Mouse (Mus musculus) kidney, embryonic 15.5 days (tissue): Measurements from ENCODE around the gene Gm49601. TPM values are rescaled to one million over a fixed set of nuclear protein-coding genes. Genes with fewer than 3 reads are reported as not detected.

Source experiments
- ATAC-seq: fragments of 200-750 bp; cut with Nextera tagmentation; replicated peaks from 2 replicates; pipeline ENCODE4 v1.8.0; 2017; ENCODE audit warnings: moderate TSS enrichment; ENCODE audit not compliant: low FRiP score
- H3K27ac ChIP-seq: fragments of 300-500 bp; sonication (generic); 2 replicates; pipeline ENCODE4 v1.5.1; 2015; ENCODE audit warnings: mild to moderate bottlenecking, inconsistent platforms
- H3K27me3 ChIP-seq: fragments of 300-500 bp; sonication (generic); 2 replicates; pipeline ENCODE4 v1.6.1; 2015; ENCODE audit warnings: inconsistent platforms
- H3K36me3 ChIP-seq: fragments of 300-500 bp; sonication (generic); 2 replicates; pipeline ENCODE4 v1.6.1; 2015; ENCODE audit warnings: inconsistent platforms
- H3K4me1 ChIP-seq: fragments of 300-500 bp; sonication (generic); 2 replicates; pipeline ENCODE4 v1.6.1; 2015; ENCODE audit warnings: inconsistent platforms
- H3K4me2 ChIP-seq: fragments of 300-500 bp; sonication (generic); 2 replicates; pipeline ENCODE4 v1.6.1; 2015; ENCODE audit warnings: moderate library complexity, mild to moderate bottlenecking, inconsistent platforms
- H3K4me3 ChIP-seq: fragments of 300-500 bp; sonication (generic); replicated peaks from 2 replicates; pipeline ENCODE4 v1.5.1; 2015; ENCODE audit warnings: mild to moderate bottlenecking, inconsistent platforms
- H3K9ac ChIP-seq: fragments of 300-500 bp; sonication (generic); 2 replicates; pipeline ENCODE4 v1.6.1; 2015; ENCODE audit warnings: mild to moderate bottlenecking, inconsistent platforms
- H3K9me3 ChIP-seq: fragments of 300-500 bp; sonication (generic); replicated peaks from 2 replicates; pipeline ENCODE4 v1.6.1; 2016; ENCODE audit warnings: inconsistent platforms
- WGBS: fragments of 180-500 bp; shearing (Covaris S2); methylation state at CpG from one replicate; pipeline ENCODE4 v1.1.7; 2015; ENCODE audit warnings: mixed read lengths; 5-methylcytosine and 5-hydroxymethylcytosine counted together
- polyA plus RNA-seq: library from polyadenylated mRNA; unstranded; fragments of >200 nt; fragmentation: Nextera tagmentation; extraction: Ambion mirVana; gene quantifications from 2 replicates; pipeline ENCODE4 v1.2.1, GENCODE M21; 2015

The Gm49601 gene
- polyA plus RNA-seq, 1 experiment from 2014 or later, result 4.3 TPM

DNA sequence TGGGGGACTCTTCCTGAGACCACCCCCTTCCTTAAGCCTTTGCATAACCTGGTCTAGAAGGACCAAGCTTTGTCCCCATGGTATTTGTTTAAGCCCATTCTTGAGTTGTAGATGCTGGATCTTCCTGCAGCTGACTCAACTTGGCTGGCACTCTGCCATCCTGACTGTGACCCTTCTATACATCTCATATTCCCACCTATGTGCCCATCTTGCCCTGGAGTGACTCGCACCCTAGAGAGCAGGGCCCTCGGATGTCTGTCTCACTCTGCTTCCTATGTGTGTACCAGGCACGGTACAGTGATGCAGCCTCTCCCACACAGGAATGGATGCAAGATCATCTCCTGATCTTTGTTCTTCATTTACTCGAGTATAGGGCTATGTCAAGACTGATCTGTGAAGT is 16.7 kb upstream of the Gm49601 start:
- Histone ChIP-seq H3K9ac (no peak overlapping the region), H3K36me3 (no peaks in the 10 kb centered on the region), H3K4me2 (no peak overlapping the region), H3K9me3 (no peaks in the 10 kb centered on the region), H3K27me3 (peaks cover 6% of the 10 kb centered on the region; the same call in 1 of the 2 replicates), H3K27ac (no peak overlapping the region), H3K4me3 (no peak overlapping the region), H3K4me1 (peaks cover 9% of the 10 kb centered on the region; the same call in 1 of the 2 replicates)
- ATAC-seq, result no peak
- WGBS, result 76% methylated on average over 4 of the region's 4 CpGs

DNA sequence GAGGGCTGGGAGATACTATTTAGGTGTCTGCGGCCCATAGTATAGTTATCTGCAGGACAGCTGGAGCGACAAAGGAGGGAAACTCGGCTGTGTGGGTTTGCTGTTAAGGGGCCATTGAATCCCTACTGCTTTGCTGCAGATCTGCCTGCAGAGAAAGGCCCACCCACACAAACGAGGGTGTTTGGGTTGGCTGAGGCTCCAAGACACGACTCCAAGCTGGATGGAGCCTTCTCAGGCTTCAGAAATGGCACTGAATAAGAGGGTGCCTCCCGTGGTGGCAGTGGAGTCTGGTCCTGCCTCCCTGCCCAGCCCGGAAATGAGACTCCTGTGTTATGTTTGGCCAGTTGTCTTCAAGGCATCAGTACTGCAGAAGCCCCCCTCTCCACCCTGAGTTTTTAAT is 16.1 kb upstream of the Gm49601 start:
- WGBS, result 47% methylated on average over 7 of the region's 7 CpGs
- Histone ChIP-seq H3K9ac (no peak overlapping the region), H3K4me3 (no peak overlapping the region), H3K27ac (no peak overlapping the region), H3K36me3 (no peaks in the 10 kb centered on the region), H3K4me1 (peaks cover 9% of the 10 kb centered on the region; the same call in 1 of the 2 replicates), H3K27me3 (peaks cover 6% of the 10 kb centered on the region; the same call in 1 of the 2 replicates), H3K9me3 (no peaks in the 10 kb centered on the region), H3K4me2 (no peak overlapping the region)
- no peak for ATAC-seq

DNA sequence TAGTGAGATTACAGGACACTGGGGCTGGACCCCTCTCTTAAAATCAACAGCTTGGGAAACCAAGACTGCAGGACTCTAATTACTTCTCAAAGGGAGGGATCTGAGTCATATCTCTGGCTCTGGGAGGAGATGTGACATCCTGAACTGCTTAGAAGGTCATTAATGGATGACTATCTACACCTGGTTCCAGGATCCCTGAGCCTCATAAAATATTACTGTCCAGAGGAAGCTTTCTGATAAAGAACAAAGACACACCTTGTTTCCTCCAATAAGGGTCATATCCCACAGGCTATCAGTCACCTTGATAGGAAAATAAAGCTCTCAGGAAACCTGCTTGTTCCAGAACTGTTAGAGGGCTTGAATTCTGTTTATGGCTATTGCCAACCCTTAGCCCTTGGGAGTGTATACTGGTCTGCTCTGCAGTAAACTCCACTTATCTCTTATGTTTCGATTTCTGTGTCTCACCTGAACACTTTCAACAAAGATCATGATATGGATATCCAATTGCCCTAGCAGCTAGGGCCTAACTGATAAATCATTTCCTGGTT is 13.2 kb upstream of the Gm49601 start:
- Histone ChIP-seq H3K9me3 (no peaks in the 10 kb centered on the region), H3K9ac (no peak overlapping the region), H3K27ac (no peak overlapping the region), H3K4me3 (no peak overlapping the region), H3K4me2 (no peak overlapping the region), H3K36me3 (no peaks in the 10 kb centered on the region), H3K27me3 (peaks cover 6% of the 10 kb centered on the region; the same call in 1 of the 2 replicates), H3K4me1 (peaks cover 4% of the 10 kb centered on the region; the same call in 1 of the 2 replicates)
- whole genome bisulfite sequencing, result 71% methylated on average over 1 of the region's 1 CpGs
- no peak for ATAC-seq

DNA sequence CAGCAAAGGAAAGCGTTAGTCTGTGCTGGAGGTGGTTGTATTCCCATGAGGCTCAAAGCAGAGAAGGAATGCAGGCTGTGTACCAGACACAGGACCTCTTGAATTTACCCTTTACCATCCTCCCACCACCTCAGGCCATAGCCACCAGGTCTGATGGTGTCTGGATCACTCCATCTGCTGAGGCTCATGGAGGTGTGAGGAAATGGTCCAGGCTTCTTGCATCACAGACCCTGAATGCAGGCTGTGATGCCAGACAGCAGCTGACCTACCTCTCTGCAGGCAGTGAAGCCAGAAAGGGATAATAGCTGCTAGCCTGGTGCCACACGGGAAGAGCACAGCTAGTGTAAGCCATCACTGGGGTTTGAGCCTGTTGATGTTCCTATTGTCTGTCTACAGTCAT is 12.2 kb upstream of the Gm49601 start:
- WGBS, result 54% methylated on average over 2 of the region's 2 CpGs
- H3K4me1 ChIP-seq, result peaks cover 4% of the 10 kb centered on the region; the same call in 1 of the 2 replicates
- no peak overlapping the region for H3K4me3 ChIP-seq
- H3K27me3 ChIP-seq, result peaks cover 6% of the 10 kb centered on the region; the same call in 1 of the 2 replicates
- no peak overlapping the region for H3K27ac ChIP-seq
- H3K36me3 ChIP-seq, result no peaks in the 10 kb centered on the region
- H3K4me2 ChIP-seq, result no peak overlapping the region
- no peak for ATAC-seq
- no peaks in the 10 kb centered on the region for H3K9me3 ChIP-seq
- H3K9ac ChIP-seq, result no peak overlapping the region

DNA sequence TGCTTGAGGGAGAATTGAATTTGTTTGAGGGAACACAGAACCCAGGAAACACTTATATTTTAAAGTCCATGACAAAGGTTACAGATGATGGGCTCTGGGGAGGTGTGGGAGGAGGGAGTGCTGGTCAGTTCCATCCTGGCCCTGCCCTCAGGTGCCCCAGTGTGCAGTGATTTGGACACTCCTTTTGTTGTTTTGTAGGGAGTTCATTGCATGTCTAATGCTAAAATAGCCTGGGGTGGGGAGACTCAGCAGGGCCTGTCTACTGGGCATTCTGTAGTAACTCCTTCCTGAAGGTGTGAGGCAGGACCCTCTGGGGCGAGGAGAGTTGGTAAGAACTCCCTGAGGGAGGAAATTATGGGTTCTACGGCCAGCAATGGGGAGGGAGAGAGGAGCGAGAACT is 10.6 kb upstream of the Gm49601 start:
- no peak overlapping the region for H3K27ac ChIP-seq
- H3K4me3 ChIP-seq, result no peak overlapping the region
- H3K4me2 ChIP-seq, result no peak overlapping the region
- no peaks in the 10 kb centered on the region for H3K4me1 ChIP-seq
- H3K9me3 ChIP-seq, result no peaks in the 10 kb centered on the region
- WGBS, result 43% methylated on average over 3 of the region's 3 CpGs
- H3K27me3 ChIP-seq, result peaks cover 6% of the 10 kb centered on the region; the same call in 1 of the 2 replicates
- ATAC-seq, result peak; percentile 71
- no peak overlapping the region for H3K9ac ChIP-seq
- H3K36me3 ChIP-seq, result no peaks in the 10 kb centered on the region

DNA sequence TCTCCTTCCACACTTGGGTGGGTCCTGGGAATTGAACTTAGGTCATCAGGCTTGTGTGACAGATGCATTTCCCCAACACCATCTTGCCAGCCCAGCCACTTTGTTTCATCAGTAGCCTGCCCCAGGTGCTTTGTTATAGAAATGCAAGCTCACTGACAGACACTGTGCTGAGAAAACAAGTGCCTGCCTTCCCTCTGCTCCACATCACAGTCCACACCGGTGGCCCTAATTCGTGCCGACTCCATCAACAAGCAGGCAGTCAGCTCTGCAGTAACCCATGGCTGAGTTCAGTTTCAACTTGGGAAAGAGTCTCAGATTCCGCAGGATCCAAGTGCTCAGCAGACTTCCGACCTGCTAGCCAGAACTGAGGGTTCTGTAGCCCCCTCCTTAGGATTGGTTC is 10.2 kb upstream of the Gm49601 start:
- H3K4me3 ChIP-seq, result no peak overlapping the region
- H3K4me1 ChIP-seq, result no peaks in the 10 kb centered on the region
- H3K4me2 ChIP-seq, result no peak overlapping the region
- no peak overlapping the region for H3K9ac ChIP-seq
- no peaks in the 10 kb centered on the region for H3K36me3 ChIP-seq
- 61% methylated on average over 5 of the region's 5 CpGs for WGBS
- no peak overlapping the region for H3K27ac ChIP-seq
- H3K9me3 ChIP-seq, result no peaks in the 10 kb centered on the region
- H3K27me3 ChIP-seq, result peaks cover 10% of the 10 kb centered on the region; the same call in 1 of the 2 replicates
- peak; percentile 42; the same call in 1 of the 2 replicates for ATAC-seq

DNA sequence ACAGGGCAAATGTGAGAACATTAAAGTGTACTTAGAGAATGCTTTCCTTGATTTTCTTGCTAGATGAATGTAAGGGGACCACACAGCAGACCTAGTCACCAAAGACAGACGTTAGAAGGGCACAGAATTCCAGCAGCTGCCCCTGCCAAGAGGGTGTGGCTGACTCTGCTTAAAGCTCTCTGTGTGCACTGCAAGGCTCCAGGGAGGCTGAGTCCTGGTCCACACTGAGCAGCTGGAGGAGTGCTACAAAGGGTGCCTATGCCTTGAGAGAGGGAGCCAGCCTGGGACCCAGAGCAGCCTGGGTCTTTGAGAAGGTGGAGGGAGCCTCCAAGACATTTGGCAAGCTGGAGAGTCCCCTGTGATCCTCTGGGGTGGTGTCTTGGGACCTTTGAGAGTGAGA is 7.1 kb upstream of the Gm49601 start:
- 23% methylated on average over 1 of the region's 1 CpGs for WGBS
- Histone ChIP-seq H3K4me2 (no peak overlapping the region), H3K36me3 (no peaks in the 10 kb centered on the region), H3K9me3 (no peaks in the 10 kb centered on the region), H3K4me3 (no peak overlapping the region), H3K9ac (no peak overlapping the region), H3K4me1 (peaks cover 18% of the 10 kb centered on the region), H3K27me3 (peaks cover 24% of the 10 kb centered on the region), H3K27ac (no peak overlapping the region)
- no peak for ATAC-seq

DNA sequence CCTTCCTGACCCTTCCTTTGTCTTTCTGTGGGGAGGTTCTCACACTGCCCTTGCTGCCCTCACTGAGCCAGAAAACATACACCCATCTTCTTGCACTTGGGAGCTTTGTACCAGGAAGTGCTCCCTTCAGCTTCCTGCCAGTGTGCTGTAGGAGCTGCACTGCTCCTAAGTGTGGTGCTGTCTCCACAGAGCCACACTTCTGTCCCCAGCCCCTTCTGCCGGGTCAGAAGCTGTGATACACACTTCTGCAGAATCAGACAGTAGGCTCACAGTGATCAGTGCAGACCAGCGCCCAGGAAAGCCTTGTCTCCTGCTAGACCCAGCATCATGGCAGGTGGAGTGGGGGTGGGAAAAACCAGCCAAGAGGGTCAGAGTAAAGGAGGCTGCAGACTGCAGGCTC is 6.6 kb upstream of the Gm49601 start:
- Histone ChIP-seq H3K4me2 (no peak overlapping the region), H3K4me3 (no peak overlapping the region), H3K9ac (no peak overlapping the region), H3K27me3 (peaks cover 28% of the 10 kb centered on the region), H3K4me1 (peaks cover 23% of the 10 kb centered on the region), H3K9me3 (no peaks in the 10 kb centered on the region), H3K27ac (no peak overlapping the region), H3K36me3 (no peaks in the 10 kb centered on the region)
- no peak for ATAC-seq
- 65% methylated on average over 2 of the region's 2 CpGs for WGBS

DNA sequence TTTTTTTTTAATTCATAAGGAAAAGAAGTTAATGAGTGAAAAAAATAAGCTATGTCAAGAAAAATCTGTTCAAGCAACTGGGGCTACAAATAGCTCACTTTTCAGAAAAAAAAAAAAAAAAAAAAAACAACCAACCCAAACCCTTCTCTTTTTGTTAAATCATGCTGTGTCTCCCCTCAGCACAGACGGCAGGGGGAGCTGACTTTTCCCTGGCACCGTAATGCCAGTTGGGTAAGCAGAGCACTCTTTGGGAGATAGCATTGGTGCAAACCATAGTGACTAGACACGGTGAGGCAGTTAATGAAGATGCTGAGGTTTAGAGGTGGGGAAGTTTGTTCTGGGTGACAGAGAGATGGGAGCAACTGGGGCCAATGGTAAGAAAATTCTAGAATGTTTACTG is 5.8 kb upstream of the Gm49601 start:
- Histone ChIP-seq H3K27me3 (peaks cover 36% of the 10 kb centered on the region), H3K4me3 (no peak overlapping the region), H3K9me3 (no peaks in the 10 kb centered on the region), H3K4me1 (peaks cover 29% of the 10 kb centered on the region), H3K4me2 (no peak overlapping the region), H3K36me3 (no peaks in the 10 kb centered on the region), H3K27ac (no peak overlapping the region), H3K9ac (no peak overlapping the region)
- 64% methylated on average over 3 of the region's 3 CpGs for WGBS
- no peak for ATAC-seq

DNA sequence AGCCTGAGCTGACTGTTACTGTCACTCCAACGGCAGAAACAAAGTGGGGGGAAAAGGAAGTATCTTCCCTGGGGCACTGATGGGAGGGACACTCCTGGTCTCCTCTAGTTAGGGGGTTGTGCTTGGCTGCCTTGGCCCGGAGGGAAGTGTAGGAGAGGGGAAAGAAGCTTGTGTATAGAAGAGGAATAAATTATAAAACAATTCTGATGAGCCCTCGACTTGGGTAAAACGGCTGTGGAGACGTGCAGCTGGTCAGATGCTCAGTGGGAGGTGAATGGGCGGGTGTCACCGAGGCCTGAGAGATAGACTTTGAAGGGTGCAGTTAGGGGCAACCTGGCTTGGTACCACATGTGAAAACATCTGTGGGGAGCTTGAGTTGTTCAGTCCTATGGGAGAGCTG is 4.9 kb upstream of the Gm49601 start:
- H3K9me3 ChIP-seq, result no peaks in the 10 kb centered on the region
- no peak overlapping the region for H3K27ac ChIP-seq
- WGBS, result 61% methylated on average over 7 of the region's 7 CpGs
- no peak overlapping the region for H3K4me2 ChIP-seq
- no peak for ATAC-seq
- H3K4me3 ChIP-seq, result no peak overlapping the region
- H3K36me3 ChIP-seq, result no peaks in the 10 kb centered on the region
- H3K4me1 ChIP-seq, result peaks cover 37% of the 10 kb centered on the region
- H3K27me3 ChIP-seq, result peaks cover 45% of the 10 kb centered on the region
- no peak overlapping the region for H3K9ac ChIP-seq

DNA sequence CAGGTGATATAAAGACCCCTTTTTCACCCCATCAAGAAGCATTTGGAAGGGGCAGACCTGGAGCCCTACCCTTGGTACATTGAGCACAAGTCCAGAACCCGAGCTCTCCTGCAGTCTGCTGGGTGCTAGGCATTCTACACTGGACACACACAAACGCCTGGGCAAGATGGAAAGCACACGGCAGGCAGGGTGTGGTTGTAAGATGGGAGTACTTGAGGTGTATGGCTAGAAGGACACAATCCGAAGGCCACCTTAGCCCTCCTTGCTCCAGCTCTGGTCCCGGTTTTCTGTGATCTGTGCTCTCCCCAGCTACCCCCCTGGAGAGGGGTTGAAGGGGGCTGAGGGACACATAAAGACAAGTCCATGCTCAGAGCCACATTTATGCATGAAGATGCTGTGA is 4.1 kb upstream of the Gm49601 start:
- peak overlapping the region; percentile 95 for H3K4me2 ChIP-seq
- H3K9ac ChIP-seq, result peak overlapping the region; percentile 68
- H3K9me3 ChIP-seq, result no peaks in the 10 kb centered on the region
- H3K4me1 ChIP-seq, result peaks cover 45% of the 10 kb centered on the region
- ATAC-seq, result no peak
- no peaks in the 10 kb centered on the region for H3K36me3 ChIP-seq
- H3K27ac ChIP-seq, result 0 out of 2 replicates have a peak overlapping the region, but pooled peaks have one; percentile 4
- peak overlapping the region; percentile 74 for H3K4me3 ChIP-seq
- peaks cover 53% of the 10 kb centered on the region for H3K27me3 ChIP-seq
- 55% methylated on average over 5 of the region's 5 CpGs for WGBS

DNA sequence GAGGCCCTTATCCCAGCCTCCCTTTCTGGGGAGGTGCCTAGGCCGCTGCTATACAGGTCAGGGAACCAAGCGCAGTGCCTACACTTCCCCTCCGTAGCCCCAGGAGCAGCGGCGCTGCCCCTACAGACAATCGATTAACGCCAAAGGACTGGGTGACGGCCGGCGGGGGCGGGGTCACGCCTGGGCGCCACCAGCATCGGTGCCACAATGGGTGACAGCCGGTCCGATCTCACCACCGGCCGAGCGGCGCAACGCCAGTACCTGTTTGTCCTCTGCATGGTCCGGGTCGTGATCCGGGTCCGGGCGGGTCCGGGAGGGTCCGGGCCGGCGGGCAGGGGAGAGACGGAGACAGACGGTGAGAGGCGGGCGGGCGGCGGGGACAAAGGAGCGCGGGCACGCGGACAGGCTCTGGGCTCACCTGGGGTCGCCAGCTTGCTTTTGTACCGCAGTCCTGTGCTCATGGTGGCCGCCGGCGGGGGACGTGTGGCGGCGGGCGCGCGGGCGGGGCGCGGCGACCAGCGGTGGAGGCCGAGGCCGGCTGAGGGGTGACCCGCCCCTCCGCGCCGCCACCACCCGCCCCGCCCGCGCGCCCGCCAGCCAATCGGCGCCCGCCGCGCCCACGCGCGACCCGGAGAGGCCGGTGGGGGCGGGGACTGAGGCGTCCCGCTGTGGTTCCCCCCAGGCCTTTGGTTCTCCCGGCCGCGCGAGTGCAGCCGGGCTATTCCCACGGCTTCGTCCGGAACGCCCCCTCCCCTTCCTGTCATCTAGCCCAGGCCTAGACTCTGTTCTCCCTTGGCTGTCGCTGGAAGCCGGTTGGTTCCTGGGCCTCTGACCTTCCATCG is 3.4 kb upstream of the Gm49601 start, which contains the start of gene Sept5:
Gene Sept5, minus strand, starts transcription at position 565 of the 842 bp plus-strand sequence.
- ATAC-seq, result peak; percentile 62
- H3K27ac ChIP-seq, result 0 out of 2 replicates have a peak within 1 kb of the TSS, but pooled peaks have one; percentile 42
- under 1% methylated on average over 88 of the region's 93 CpGs for WGBS

More for the DNA sequence above, 3.4 kb upstream of the Gm49601 start, which contains the start of gene Sept5:
- Histone ChIP-seq H3K9ac (peak within 1 kb of the TSS; percentile 68), H3K4me2 (peak within 1 kb of the TSS; percentile 95), H3K4me1 (peaks cover 45% of the 10 kb centered on the region), H3K36me3 (no peaks in the 10 kb centered on the region), H3K9me3 (no peaks in the 10 kb centered on the region), H3K4me3 (peak within 1 kb of the TSS; percentile 74), H3K27me3 (peaks cover 60% of the 10 kb centered on the region)
